Mouse (Mus musculus): ENCODE measurements around the gene D3Ertd751e.
A peak's percentile ranks its signal among the peaks of the same experiment; 100 is the strongest.

The D3Ertd751e gene

DNA sequence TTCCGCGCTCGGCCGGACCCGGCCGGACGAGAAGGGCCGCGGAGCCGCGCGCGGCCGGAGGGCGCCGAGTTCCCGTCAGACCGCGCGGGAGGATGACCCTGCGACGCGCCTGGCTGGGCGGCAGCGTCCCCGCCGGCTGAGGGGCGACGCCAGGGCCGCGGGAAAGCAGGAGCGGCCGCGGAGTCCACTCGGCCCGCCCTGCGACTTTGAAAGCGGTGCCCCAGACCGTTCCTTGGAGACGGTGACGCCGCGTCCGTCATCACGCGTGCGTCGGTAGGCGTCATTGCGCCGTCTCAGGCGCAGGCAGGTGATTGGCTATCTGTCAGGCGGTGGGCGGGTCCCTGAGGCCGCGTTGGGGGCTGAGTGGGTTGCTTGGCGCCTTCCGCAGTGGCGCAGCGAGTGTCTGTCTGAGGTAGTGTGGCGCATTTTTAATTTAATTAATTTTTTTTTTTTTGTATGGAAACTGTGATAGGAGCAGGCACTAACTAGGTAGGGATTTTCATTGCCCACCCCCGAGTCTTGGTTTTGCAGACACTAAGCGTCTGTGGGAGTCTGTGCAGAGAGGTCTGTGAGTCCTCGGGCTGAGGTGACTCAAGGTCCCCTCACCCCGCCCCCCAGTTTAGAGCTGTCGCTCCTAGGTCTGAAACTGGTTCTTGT, at the start of gene D3Ertd751e, which contains the start of gene Sclt1:
Gene D3Ertd751e (plus strand): TSS at position 334 of the 657 bp plus-strand sequence.
Gene Sclt1 (minus strand): TSS at position 237 of the 657 bp plus-strand sequence.
- peak; percentile 93 to 95 for DNase-seq (ENCODE audit: low spot score in 2 of 2)

DNA sequence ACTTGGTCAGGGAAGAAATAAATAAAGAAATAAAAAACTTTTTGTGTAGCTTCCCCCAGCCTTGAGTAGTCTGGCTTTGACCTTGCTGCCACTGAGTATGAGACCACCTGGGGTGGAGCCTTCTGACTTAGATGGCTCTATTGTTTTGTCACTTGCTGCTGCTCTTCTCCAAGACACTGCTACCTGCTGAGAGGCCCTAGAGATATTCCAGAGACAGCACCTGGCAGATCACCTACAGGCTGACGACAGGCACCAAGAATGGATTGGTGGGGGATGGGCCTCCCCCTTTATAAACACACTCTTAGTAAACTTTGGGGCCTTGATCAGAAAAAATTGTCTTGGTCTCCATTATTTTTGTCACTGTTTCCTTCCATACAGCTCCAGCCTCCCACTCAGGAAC, 46.7 kb upstream of the D3Ertd751e start:
- no peak for DNase-seq (ENCODE audit: low spot score in 2 of 2)

DNA sequence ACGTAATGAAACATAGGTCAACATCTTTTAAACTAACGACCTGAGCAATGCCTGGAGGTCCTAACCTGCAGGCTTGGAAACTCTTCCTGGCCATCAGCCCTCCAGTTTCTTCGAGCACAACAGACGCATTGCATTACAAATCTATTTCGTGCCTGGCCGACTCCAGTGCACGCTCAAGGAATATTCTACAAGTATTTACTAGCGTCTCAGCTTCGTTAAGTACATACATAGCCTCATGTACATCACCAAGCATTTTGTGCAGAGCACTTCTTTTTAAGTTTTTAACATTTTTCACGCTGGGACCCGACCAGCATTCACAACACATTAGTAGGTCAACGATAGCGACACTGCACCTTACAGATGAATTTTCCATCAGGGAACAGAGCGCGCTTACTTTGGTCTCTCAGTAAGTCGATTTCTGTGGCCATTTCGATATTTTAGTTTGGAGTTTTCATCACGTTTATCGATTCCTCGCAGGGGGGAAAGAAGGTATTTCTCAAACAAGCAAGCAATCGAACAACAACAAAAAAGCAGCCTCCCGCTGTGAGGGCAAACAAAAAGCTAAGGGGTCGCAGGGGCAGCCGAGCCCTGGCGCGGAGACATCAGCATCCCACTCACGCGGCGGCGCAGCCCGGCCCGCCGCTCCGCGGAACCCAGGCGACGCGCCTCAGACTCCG, 672 bp upstream of the D3Ertd751e start:
- no peak for DNase-seq (ENCODE audit: low spot score in 2 of 2)

DNA sequence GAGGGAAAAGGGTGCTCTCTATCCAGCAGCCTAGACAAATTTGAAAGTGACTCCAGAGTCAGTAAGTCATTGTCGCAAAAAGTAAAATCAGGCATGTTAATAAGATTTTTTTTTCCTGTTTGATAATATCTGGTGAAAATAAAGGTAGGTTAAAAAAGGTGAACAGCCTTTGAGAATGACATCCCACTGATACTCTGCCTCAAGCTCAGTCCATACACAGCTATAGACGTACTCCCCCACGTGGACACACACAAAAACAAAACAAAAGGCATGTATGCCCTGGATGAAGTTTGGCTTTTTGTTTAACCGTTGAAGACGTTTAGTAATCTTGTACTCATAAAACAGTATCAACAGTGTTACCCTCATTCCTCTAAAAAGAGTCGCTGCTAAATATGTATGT, 1.0 kb downstream of the D3Ertd751e start:
- peak; percentile 6 to 14 for DNase-seq (ENCODE audit: low spot score in 2 of 2)

DNA sequence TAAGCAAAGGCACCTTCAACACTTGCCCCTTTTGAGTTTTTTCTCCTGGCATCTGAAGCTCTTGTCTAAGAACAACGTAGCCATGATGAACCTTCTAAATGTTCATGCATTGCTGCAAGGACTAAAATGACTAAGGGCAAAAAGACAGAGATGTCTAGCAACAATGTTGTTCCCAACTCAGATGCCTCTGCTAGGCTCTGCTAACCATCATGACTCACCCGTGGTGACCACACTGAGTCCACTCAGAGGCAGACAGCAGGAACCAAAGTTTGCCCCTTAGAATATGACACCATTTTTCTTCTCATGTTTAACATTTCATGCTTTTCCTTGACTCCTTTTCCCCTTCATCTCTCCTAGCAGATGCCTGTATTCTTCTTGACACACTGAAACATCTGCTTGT, 12.1 kb downstream of the D3Ertd751e start:
- DNase-seq (ENCODE audit: low spot score in 2 of 2) = no peak

DNA sequence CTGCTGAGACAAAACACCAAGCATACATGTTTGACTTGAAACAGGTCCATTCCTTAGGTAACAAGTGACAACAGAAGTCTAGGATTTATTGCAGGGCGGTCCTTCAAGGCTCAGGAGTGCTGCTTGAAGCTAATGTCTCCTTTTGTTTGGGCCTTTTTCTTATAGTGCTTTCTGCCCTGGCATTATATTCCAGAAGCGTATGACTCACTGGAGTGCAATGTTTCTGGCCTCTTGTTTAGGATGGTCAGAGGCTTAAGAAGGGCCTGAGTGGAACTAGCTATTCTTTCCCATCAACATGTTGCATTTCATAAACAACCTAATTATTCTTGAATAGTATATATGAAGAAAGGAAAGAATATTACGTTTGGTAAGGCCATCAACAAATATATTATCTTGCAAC, 19.7 kb downstream of the D3Ertd751e start:
- no peak for DNase-seq (ENCODE audit: low spot score in 2 of 2)

DNA sequence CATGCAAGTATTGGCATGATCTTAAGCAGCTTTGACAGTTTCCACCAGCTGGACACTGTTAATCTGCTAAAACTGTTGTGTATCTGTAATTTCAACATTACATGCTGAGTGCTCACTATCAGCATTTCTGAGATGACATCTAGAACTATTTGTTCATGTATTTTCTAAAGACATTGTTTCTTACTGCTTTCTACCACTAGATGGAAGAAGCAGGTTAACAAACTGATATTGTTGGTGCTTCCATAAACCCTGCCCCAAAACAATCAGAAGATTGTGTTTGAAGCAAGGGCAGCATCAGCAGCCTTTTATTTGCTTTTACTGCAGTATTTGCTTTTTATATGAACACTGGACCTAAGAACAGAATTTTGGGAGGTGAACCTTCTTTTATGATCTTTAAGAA, 70.0 kb downstream of the D3Ertd751e start:
- DNase-seq (ENCODE audit: low spot score in 2 of 2) = no peak

Measured in thymus, postnatal 10 days (tissue).